Mouse (Mus musculus): ENCODE measurements around the gene Mau2. TPM values are rescaled to one million over a fixed set of nuclear protein-coding genes. Genes with fewer than 3 reads are reported as not detected.
"Not testable (repeated sequence)": the region's sequence is repeated elsewhere in the genome, so short reads cannot be mapped to it uniquely, and the experiment has no call there.

Mau2 gene
- polyA plus RNA-seq, 1 experiment from 2014 or later, result 63.9 TPM

GRCm38 (mm10) chr8:69988936-69989335, 53.6 kb downstream of the Mau2 start:
- H3K27ac ChIP-seq (replicated peaks); H3K27me3 ChIP-seq (replicated peaks; ENCODE audit: low read depth, poor library complexity, severe bottlenecking); H3K9me3 ChIP-seq; DNase-seq (ENCODE audit: low spot score); H3K4me1 ChIP-seq; H3K4me3 ChIP-seq: not testable (repeated sequence)
- H3K36me3 ChIP-seq (replicated peaks), result peaks cover 25% of the 10 kb centered on the region
- WGBS, result 94% methylated on average over 7 of the region's 7 CpGs

DNA sequence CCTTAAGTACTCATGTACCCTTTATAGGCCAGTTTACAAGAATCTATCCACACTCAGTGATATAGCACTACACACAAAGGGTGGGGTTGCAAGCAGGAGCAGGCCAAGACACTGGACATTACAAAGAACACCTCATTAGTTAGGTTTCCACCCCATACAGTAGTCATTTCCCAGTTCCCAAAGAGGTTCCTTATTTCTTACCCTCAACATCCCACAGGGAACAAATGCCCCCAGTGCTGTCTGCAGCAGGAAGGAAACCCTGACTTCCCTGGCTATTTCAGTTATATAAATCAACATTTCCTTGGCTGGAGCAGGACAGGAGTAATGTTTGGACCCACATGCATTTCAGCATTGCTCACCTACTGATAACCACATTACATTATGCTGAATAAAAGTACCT, 54.8 kb downstream of the Mau2 start:
- H3K4me3 ChIP-seq, result no peak overlapping the region
- H3K36me3 ChIP-seq (replicated peaks), result peaks cover 19% of the 10 kb centered on the region
- no peak overlapping the region for H3K27ac ChIP-seq (replicated peaks)
- H3K9me3 ChIP-seq, result no peaks in the 10 kb centered on the region
- no peaks in the 10 kb centered on the region for H3K4me1 ChIP-seq
- DNase-seq (ENCODE audit: low spot score), result no peak
- H3K27me3 ChIP-seq (replicated peaks; ENCODE audit: low read depth, poor library complexity, severe bottlenecking), result no peaks in the 10 kb centered on the region

- Histone ChIP-seq H3K36me3 (replicated peaks) (no peaks in the 10 kb centered on the region), H3K4me1 (no peaks in the 10 kb centered on the region), H3K27me3 (replicated peaks; ENCODE audit: low read depth, poor library complexity, severe bottlenecking) (no peaks in the 10 kb centered on the region), H3K9me3 (no peaks in the 10 kb centered on the region), H3K4me3 (no peak overlapping the region), H3K27ac (replicated peaks) (no peak overlapping the region)
- no peak for DNase-seq (ENCODE audit: low spot score)
- WGBS, result 85% methylated on average over 2 of the region's 2 CpGs
Measured at GRCm38 (mm10) chr8:69984876-69985553, 57.5 kb downstream of the Mau2 start.

- Histone ChIP-seq H3K4me3 (no peak overlapping the region), H3K9me3 (no peaks in the 10 kb centered on the region), H3K27ac (replicated peaks) (no peak overlapping the region), H3K36me3 (replicated peaks) (no peaks in the 10 kb centered on the region), H3K4me1 (peaks cover 23% of the 10 kb centered on the region), H3K27me3 (replicated peaks; ENCODE audit: low read depth, poor library complexity, severe bottlenecking) (0 out of 2 replicates have a peak, but pooled peaks cover 3% of the 10 kb centered on the region)
- 94% methylated on average over 4 of the region's 4 CpGs for WGBS
- DNase-seq (ENCODE audit: low spot score), result no peak
Measured at GRCm38 (mm10) chr8:69978456-69978855, 64.1 kb downstream of the Mau2 start.

DNA sequence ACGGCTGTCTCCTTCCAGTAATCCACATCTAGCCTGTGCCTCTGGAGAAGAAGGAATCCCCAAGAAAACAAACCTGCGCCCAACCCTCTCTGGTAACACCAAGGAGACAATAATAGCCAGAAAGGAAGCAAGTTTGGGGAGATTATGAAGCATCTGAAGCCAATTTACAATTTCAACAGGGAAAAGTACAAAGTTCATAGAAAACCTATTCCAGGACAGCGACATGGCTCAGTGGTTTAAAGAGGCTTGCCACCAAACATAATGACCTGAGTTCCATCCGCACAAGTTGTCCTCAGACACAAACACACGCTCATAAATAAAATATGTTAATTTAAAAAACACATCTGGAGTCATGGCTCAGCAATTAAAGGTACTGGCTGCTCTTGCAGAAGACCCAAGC, 67.7 kb downstream of the Mau2 start:
- Histone ChIP-seq H3K4me1 (peaks cover 53% of the 10 kb centered on the region), H3K27me3 (replicated peaks; ENCODE audit: low read depth, poor library complexity, severe bottlenecking) (0 out of 2 replicates have a peak, but pooled peaks cover 3% of the 10 kb centered on the region), H3K4me3 (peak overlapping the region; percentile 98), H3K9me3 (no peaks in the 10 kb centered on the region), H3K27ac (replicated peaks) (peak overlapping the region; percentile 96), H3K36me3 (replicated peaks) (no peaks in the 10 kb centered on the region)
- DNase-seq (ENCODE audit: low spot score), result no peak
- 37% methylated on average over 5 of the region's 5 CpGs for WGBS

- H3K9me3 ChIP-seq, result no peaks in the 10 kb centered on the region
- no peaks in the 10 kb centered on the region for H3K36me3 ChIP-seq (replicated peaks)
- H3K4me1 ChIP-seq, result peaks cover 53% of the 10 kb centered on the region
- H3K27ac ChIP-seq (replicated peaks), result peak overlapping the region; percentile 96
- 0 out of 2 replicates have a peak, but pooled peaks cover 3% of the 10 kb centered on the region for H3K27me3 ChIP-seq (replicated peaks; ENCODE audit: low read depth, poor library complexity, severe bottlenecking)
- peak; percentile 97 for DNase-seq (ENCODE audit: low spot score)
- WGBS, result under 1% methylated on average over 49 of the region's 50 CpGs
- H3K4me3 ChIP-seq, result peak overlapping the region; percentile 98
Measured at GRCm38 (mm10) chr8:69974194-69974614, 68.3 kb downstream of the Mau2 start.

DNA sequence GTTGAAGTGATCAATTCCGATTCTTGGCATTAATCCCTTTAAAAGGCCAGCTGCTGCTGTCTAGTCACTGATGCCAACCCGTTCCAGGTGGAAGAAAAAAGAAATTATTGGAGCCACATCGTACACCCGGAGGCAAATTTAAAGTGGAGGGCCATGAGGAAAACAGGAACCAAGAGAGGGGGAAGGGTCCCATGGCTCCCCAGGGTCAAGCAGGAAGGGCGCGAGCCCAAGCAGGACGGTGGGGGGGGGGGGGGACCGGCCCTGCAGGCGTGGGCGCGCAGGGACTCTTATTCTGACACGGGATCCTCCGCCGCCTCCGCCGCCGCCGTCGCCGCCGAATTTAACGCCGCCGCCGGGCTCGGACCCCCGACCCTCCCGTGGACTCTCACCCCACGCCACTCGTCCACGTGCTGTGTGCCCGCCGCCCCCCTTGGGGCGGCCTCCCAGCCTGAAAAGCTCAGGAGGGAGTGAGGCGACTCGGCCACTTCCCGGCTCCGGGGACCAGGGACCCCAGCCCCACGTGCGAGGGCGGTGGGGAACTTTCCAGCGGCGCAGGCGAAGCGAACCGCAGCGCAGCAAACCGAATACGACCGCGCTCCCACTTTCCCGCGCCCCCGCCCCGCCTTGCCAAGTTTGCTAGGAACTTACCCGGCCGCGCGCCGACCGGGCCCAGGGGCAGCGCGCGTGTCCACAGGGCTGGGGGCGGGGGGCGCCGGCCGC, 68.9 kb downstream of the Mau2 start:
- Histone ChIP-seq H3K27ac (replicated peaks) (peak overlapping the region; percentile 96), H3K4me1 (peaks cover 53% of the 10 kb centered on the region), H3K27me3 (replicated peaks; ENCODE audit: low read depth, poor library complexity, severe bottlenecking) (0 out of 2 replicates have a peak, but pooled peaks cover 3% of the 10 kb centered on the region), H3K36me3 (replicated peaks) (no peaks in the 10 kb centered on the region), H3K9me3 (no peaks in the 10 kb centered on the region), H3K4me3 (peak overlapping the region; percentile 98)
- WGBS, result under 1% methylated on average over 68 of the region's 68 CpGs
- peak; percentile 79 for DNase-seq (ENCODE audit: low spot score)

- Histone ChIP-seq H3K27me3 (replicated peaks; ENCODE audit: low read depth, poor library complexity, severe bottlenecking) (0 out of 2 replicates have a peak, but pooled peaks cover 3% of the 10 kb centered on the region), H3K27ac (replicated peaks) (peak overlapping the region; percentile 96), H3K36me3 (replicated peaks) (0 out of 2 replicates have a peak, but pooled peaks cover 2% of the 10 kb centered on the region), H3K9me3 (no peaks in the 10 kb centered on the region), H3K4me1 (peaks cover 53% of the 10 kb centered on the region), H3K4me3 (peak overlapping the region; percentile 98)
- 15% methylated on average over 7 of the region's 7 CpGs for WGBS
- DNase-seq (ENCODE audit: low spot score), result no peak
Measured at GRCm38 (mm10) chr8:69973063-69973441, 69.5 kb downstream of the Mau2 start.

DNA sequence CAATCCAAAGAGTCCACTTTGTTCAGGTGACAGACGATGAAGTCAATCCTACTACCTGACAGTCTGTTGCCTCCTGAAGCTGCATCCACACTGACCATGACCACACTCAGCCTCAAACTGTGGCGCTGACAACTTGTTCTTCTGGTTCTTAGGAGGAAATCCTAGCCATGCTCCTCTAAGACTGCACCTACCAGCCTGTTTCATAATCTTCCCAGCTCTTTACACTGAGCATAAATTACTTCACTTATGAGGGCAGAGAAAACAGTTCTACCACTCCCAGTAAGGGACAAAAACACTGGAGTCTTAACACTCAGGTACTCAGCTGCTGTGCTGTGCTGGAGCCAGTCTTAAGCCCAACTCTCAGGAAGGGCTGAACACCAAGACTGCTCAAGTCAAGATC, 71.7 kb downstream of the Mau2 start:
- 0 out of 2 replicates have a peak, but pooled peaks cover 3% of the 10 kb centered on the region for H3K27me3 ChIP-seq (replicated peaks; ENCODE audit: low read depth, poor library complexity, severe bottlenecking)
- no peak for DNase-seq (ENCODE audit: low spot score)
- WGBS, result 86% methylated on average over 2 of the region's 2 CpGs
- no peak overlapping the region for H3K27ac ChIP-seq (replicated peaks)
- peaks cover 41% of the 10 kb centered on the region for H3K4me1 ChIP-seq
- H3K36me3 ChIP-seq (replicated peaks), result 0 out of 2 replicates have a peak, but pooled peaks cover 13% of the 10 kb centered on the region
- no peaks in the 10 kb centered on the region for H3K9me3 ChIP-seq
- peak overlapping the region; percentile 28; the same call in 1 of the 2 replicates for H3K4me3 ChIP-seq

DNA sequence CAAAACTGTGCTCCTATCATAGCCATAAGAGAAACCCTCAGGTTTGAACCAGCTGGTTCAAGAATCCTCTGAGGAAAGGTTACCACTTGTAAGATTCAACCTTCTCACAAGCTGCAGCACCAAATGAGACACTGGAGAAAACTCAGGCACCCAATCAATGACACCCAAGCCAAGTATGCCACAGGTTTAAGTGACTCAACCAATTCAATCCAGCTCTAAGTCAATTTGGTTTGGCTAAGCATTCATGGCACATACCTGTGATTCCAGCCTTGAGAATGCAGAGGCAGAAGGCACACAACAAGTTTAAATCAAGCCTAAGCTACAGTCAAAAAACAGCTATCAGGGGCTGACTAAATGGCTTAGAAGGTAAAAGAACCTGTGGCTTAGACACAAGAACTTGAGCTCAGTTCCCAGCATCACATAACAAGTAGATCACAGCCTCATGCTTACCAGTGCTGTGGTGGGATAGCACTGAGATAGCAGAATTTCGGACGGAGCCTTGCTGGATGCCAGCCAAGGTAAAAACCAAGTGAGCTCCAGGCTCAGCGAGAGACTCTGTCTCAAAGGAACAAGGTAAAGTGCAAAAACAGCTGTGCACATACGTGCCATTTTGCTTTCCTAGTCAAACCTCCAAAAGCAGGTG, 75.1 kb downstream of the Mau2 start:
- Histone ChIP-seq H3K4me1 (peaks cover 20% of the 10 kb centered on the region), H3K4me3 (no peak overlapping the region), H3K27ac (replicated peaks) (no peak overlapping the region), H3K36me3 (replicated peaks) (peaks cover 42% of the 10 kb centered on the region), H3K9me3 (no peaks in the 10 kb centered on the region), H3K27me3 (replicated peaks; ENCODE audit: low read depth, poor library complexity, severe bottlenecking) (no peaks in the 10 kb centered on the region)
- WGBS, result 91% methylated on average over 4 of the region's 4 CpGs
- no peak for DNase-seq (ENCODE audit: low spot score)
